Mouse (Mus musculus) kidney, postnatal 25 days (tissue): ENCODE data around the gene Omg.
A peak's percentile ranks its signal among the peaks of the same experiment; 100 is the strongest.

Experiments used
- DNase-seq, 2 experiments: peaks; one replicate each; pipeline ENCODE4 v3.0.0; 2021; ENCODE audit warnings: mixed read lengths in 2 of 2

Gene Omg

DNA sequence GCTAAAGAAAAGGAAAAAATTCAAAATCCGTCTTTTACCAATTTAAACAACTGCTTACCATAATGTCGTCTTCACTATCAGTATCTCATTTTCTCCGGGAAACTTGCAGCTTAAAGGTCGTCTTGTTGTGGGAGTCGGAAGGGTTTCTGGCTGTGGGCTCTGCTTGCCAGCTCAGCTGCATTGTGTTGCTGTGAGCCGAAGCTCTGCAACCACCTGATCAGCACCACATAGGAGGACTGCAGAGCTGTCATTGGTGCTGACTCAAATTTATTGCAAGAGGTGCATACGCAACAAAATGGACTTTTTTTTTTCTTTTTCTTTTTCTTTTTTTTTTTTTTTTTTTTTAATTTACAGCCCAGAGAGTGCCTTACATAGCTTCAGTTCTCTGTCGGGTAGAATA is at the start of gene Omg:
Omg (minus strand) TSS at position 240 of the 400 bp plus-strand sequence.
- DNase-seq, result no peak

DNA sequence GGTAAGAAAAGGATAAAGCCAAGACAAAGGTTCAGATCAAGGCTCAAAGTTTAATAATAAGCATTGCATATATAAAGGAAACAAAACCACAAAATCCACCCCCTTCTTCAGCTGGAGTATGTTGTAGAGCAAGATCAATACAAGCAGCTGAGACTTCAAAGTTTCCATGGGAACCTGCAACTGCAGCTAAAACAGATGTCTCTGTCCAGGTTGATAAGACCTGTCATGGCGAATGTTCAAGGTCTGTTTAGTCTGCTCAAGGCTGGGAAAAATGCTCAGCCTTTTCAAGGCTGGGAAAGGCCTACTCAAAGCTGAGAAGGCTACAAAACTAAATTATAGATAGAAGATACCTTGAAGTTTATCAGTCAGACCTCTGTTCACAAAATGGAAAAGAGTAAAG is 48.7 kb upstream of the Omg start:
- DNase-seq, result no peak

DNA sequence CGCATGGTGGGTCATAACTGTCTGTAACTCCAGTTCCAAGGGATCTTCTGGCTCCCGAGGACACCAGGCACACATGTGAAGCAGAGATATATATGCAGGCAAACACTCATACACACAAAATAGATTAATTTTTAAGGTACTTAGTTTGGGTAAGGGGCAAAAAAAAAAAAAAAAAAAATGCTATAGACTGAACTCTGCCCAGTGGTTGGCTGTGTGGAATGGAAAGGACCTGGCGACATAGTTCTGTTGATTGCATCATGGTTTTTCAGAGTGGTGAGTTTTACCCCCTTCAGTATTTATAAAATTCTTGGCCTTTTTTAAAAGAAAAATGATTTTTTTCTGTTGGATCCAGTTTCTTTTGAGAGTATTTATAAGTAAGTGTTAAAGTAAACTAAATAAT is 32.4 kb upstream of the Omg start:
- DNase-seq, result no peak

DNA sequence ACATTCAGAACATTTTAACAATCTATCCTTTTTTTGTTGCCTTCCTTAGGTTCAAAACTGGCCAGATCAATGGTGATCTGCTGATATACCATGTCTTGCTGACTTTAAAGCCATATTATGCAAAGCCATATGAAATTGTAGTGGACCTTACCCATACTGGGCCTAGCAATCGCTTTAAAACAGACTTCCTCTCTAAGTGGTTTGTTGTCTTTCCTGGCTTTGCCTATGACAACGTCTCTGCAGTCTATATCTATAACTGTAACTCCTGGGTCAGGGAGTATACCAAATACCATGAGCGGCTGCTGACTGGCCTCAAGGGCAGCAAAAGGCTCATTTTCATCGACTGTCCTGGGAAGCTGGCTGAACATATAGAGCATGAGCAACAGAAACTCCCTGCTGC is 31.7 kb upstream of the Omg start:
- no peak for DNase-seq

DNA sequence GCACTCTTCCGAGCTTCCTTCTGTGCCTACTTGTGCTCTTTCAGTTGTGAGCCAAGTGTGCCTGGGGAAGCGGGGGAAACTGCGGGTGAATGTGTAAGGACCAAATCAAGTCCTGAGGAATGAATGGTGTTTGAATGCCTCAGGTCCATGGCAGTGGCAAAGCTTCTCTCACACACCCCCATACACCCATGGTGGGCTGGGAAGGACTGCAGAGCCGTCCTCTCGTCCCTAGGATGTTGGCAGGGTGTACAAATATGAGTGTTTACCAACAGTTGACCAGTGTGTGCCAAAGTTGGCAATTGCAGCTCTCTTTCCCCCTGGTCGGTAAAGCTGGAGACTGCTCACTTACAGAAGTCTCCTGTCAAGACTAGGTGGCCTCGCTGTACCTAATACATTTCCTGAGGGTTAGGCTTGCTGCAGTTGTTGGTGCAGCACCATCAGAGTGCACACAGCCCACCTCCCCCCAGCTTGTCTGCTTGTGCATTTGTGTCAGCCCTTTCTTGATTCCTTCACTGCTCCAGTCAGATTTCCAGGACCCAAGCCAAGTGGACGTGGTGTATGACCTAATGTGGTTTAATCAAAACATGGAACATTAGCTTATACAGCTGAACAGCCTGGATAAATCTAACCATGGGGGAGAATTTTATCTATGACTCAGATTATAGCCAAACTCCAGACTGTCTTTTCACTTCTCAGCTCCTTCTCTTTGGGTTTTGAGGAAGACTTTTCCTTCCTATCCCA is 30.2 kb upstream of the Omg start:
- peak; percentile 34 to 40 for DNase-seq

DNA sequence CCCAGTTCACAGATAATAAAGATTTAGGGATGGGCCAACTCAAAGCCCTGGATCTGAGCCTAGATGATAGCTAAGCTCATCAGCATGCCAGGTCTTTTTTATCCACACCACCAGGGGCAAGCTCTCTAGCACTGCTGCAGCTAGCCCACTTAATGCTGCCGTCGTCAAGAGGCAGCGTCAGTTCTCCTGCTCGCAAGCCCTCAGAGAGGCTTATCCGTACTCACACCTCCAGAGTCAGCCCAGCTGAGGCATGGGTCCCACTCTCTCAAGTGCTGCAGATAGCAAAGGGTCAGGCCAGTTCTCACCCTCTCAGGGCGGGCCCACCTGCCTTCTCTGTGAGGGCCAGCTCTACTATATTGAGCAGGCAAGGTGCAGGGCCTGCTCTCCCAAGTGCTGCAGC is 29.4 kb upstream of the Omg start:
- DNase-seq, result peak in 1 of 2 experiments; percentile 30

DNA sequence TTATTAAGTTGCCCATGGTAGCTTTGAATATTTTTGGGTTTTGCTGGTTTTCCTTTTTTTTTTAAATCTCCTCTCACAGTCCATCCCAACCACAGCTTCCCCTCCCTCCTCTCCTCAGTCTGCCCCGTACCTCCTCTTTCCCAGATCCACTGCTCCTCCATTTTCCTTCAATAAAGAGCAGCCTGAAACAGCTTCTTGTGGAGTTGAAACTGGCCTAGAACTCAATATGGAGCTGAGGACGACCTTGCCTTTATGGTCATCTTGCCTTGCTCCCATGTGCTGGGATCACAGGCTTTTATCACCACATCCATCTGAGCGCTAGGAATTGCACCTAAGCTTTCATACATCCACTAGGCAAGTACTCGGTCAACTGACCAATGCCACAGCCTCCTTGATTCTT is 27.6 kb upstream of the Omg start:
- DNase-seq, result no peak

DNA sequence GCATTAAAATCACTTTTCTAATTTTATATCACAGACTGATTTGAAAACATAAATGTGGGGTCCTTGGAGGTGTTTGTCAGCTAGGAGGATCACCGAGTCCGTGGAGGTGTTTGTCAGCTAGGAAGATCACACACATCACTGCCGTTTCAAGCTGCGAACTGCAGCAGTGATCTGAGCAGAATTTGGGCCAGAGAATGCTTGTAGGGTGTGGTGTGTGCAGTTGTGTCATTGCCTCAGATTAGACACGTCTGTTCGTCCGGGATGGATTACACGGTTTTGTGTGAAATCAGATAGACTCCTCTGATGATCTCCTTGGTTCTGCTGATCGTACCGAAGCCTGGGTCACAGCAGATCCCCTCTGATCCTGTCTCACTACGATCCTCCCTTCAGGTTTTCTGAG is 26.9 kb upstream of the Omg start:
- no peak for DNase-seq

DNA sequence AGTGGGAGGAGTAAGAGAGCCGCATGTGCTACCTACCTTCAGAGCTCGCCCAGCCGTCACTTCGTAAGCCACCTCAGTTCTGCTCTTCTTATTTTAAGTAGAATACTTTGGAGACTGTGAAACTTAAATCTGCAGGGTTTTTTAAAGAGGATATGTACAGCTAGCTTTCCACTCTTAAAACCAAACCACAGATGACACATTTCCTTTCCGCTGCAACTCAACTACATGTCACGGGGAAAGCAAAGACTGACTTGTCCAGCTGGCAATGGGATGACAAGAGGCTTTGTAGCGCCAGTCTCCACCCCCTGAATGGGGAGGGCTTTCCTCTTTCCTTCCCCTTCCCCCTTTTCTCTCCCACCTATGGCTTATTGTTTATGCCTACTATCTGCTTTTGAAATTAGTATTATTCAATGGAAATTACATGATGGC is 26.5 kb upstream of the Omg start, which contains the start of the genes Evi2 and Evi2a:
Evi2 (minus strand) TSS at position 257 of the 429 bp plus-strand sequence.
Evi2a (minus strand) TSS at position 277 of the 429 bp plus-strand sequence.
- no peak for DNase-seq

DNA sequence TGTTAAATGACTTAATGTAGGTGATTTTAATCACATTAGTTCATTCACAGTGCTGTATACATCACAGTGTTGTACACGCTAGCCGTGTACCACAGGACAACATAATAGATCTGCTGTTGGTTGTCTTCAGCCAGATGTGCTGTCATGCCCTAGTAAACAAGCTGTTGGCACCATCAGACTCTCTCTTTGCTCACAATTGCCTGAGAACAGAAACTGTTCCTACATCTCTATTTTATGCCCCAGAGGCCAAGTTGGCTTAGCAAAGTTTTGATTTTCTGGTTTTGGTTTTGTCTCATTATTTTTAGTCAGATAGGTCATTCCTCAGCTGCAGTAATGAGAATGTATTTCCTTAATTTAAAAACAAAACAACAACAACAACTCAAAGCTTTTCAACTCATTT is 25.9 kb upstream of the Omg start:
- DNase-seq, result no peak

DNA sequence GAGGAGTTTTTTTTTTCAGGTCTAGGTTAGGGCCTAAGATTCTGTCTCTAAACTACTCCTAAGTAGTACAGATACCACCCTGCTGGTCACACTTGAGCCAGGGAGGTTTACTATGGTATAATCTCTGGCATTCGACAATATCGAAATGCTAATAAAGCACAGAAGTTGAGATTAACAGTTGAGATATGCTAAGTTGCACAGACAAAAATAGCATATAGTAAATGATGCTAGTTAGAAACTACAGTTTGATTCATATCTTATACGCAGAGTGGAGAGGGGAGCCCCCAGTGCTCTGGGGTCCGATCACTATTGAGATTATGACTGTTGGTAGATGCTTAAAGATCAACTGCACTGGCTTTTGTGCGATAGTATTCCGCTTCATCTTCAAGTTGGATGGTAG is 25.3 kb upstream of the Omg start:
- no peak for DNase-seq

DNA sequence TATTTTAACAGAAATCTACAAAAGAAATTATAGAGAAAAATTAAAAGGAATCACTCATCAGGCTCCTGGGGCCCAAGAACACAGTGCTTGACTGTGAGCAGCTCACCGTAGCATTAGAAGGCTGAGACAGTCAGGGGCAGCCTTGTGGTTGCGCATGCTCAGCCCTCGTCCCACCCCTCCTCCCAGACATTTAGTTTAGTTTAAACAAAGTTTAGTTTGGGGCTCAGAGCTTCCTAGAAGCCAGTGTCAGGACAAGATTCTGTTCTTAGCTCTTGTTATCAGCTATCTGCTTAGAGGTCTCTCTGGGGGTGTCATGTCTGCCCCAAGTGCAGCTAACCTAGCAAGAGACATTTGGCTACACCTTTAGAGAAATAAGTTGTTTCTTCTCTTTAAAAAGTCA is 24.7 kb upstream of the Omg start:
- no peak for DNase-seq

DNA sequence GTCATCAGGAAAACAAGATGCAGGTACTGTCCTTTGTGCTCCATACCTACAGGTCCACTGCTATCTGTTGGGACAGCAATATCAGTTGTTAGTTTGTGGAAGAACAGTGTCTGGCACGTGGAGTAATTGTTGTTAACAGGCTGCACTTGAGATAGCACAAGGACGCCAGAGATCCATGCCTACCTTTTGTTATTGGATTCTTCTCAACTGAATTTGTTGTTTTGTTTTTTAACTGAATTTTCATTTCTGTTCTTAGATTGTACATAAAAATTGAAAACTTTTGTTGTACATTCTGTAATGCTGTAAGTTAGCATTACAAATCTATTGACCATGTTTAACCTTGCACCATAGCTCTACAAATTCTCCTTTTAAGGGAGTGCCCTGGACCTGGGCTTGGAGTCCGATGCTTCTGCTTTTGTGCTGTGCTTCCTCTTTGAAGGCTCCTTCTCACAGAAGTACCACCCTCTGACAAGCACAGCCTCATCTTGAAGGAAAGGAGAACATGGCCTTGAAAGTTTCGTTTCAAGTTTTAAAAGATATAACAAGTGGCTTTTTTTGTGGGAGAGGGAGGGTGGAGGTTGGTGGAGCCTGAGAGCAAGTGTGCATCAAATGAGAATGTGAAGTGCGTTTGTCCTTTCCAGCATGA is 24.0 kb upstream of the Omg start:
- DNase-seq, result no peak

DNA sequence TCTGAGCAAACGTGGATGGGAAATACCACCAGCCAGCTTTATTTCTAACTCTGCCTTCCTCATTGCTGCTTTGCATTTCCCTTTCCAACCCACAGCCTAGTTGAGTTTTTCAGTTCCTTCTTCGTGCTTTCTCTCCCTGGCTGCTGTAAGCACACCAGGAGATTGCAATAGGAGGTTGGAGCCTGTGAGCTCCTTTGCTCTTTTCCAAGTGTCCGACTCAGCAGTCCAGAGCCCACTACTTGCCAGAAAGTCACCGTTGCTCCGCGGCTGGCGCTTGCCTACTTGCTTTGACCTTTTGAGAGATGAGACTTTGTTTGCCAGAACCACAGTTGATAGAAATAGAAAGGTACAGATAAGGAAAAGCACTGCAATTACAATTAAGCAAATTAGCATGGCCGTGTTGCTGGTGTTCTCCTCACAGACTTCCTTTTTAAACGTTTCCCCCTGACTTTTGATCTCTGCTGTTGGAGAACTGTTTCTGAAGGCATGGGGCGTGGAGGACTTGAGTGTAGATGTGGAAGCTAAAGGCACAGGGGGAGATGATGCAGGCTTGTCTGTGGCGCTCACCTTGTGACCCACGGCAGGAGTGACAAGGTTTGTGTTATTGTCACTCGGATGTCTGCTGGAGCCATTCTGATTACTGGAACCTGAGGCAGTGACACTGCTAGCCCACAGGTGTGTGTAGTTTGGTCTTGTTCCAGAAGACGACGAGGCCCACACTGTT is 23.3 kb upstream of the Omg start:
- DNase-seq, result peak; percentile 54 to 60

DNA sequence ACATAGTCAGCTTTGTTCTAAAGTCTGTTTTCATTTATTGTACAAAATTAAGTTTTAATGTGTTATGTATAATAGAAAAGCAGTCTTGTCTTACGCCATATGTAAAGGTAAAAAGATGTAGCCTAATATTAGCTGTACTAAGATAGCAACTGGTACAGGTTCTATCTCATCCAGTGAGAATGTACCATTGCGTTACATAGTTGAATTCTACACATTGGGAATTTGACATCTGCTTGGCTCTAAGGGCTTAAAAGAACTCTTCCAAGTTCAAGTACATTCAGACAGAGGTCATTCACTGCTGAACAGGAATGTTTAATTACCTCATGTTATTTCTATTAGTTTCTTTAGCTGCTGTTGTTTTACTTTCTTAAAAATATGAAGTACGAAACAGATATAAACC is 22.7 kb upstream of the Omg start:
- no peak for DNase-seq

DNA sequence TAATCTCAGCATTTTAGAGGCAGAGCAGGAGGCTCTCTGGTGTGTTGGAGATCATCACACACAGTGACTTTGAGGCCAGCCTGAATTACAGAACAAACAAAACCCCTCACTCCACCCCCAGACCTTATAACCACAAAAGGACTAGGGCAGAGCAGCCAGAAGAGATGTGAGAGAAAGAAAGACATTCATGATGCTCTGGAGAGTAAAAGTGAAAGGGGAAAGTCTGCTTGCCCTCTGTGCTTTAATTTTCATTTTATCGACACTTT is 20.4 kb upstream of the Omg start:
- DNase-seq, result no peak

DNA sequence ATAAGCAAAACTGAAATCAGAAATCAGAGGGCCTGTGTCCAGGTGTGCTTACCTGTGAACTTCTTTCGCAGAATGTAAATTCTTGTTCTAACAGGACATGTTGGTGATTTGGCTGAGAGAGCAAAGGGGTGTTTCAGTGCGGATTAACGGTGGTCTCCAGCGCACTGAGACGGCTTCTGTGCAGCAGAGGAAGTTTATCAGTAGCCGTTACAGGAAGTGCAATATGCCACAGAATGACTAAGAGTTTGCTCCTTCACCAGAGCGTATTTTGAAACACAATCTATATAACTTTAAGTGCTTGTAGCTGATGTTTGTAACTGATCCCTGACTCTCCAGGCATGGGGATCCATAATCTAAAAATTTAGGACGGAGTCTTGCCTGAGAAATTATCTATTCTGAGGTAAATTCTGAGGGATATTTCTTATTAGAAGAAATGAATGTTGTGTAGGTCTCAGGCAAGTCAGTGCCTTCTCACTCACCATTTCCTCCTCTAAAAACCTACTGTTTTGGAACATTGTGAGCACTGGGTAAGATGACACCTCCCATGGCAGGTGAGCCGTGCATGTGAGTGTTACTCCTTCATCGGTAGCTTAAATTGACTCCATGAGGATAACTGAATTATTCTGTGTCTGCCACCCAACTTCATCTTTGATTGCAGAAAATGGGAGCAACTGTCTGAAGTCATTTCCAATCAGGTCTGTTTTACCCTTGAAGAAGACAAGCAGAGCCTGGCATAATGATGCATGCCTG is 19.9 kb upstream of the Omg start, which contains the start of gene Evi2b:
Evi2b (minus strand) TSS at position 203 of the 750 bp plus-strand sequence.
- DNase-seq, result no peak

DNA sequence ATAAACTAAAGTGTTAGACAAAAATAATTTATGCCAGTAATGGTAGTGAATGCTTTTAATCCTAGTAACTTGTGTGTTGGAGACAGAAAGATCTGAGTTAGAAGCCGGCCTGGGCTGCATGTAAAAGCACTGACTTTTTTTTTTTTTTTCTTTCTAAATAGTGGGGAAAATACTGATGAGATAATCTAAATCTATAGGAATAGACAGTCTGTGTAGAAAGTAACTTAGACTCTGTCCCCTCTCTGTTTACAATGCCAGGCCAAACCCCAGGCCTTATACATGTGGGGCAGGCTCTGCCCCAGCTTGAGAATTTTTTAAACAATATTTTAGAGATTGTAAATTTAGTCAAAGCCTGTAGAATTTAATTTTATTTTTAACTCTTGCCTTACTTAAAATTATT is 19.1 kb upstream of the Omg start:
- DNase-seq, result no peak

DNA sequence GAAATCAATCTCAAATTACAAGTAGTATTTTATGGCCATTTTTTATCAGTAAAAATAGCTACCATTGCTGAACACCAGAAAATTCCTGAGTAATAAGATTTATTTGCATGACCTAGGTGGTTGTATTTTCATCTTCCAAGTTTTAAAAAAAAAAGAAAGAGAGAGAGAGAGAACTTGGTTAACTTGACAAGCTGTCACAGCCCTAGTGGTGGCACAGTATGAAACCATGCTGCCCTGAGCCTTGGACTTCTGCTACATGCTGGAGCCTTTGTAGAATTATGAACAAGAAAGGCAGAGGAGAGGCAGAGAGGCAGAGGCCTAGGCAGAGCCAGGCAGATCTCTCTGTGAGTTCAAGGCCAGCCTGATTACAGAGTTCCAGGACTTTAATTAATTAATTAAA is 18.0 kb upstream of the Omg start:
- no peak for DNase-seq

DNA sequence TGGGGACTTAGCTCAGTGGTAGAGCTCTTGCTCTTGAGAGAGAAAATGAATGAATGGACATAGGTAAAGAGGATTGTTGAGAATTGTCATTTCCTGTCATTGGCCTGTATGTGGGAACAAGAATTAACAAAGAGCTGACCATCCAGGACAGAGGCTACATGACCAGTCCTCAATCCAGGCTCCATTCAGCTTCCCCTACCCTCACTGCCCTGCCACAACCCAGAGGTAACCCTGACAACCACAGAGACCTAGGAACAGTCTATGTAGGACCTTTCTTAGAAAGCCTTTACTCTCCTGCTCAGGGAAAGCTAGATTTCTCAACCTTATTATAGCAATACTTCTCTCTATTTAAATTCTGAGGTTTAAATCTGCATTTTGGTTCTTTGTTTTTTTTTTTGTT is 16.9 kb upstream of the Omg start:
- no peak for DNase-seq

DNA sequence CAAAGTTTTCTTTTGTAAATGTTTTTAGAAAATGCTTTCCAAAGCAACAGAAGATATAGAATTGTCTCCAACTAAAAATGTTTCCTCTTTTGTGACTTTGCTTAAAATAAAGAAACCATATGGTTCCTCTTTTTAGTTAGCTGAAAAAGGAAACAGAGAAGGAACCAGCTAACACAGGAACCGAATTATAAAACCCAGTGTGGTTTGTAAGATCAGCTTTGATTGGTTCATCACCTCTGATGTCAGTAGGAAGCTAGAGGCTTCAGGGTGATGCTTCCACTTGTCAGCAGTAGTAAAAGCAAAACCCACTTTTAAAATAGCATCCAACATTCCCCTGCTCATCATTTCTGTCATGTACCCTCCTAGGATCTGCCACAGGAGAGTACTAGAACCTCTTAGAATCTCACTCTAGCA is 16.0 kb upstream of the Omg start:
- DNase-seq, result no peak

DNA sequence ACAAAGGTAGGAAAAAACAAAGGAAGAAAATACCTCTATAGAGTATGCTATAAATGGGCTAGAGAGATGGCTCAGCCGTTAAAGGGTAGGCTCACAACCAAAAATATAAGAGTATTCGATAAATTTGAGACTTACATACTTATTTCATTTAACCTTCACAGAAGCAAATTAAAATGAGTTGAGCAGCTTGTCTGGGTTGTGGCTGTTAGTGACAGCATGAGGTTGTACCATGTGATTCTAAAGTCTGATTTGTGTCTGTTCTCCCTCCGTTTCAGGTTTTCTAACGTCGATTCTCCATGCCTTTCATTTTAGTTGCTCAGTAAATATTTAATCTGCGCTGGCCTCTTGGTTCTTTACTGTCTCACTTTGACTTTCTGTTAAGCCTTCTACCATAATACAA is 15.4 kb upstream of the Omg start:
- no peak for DNase-seq

DNA sequence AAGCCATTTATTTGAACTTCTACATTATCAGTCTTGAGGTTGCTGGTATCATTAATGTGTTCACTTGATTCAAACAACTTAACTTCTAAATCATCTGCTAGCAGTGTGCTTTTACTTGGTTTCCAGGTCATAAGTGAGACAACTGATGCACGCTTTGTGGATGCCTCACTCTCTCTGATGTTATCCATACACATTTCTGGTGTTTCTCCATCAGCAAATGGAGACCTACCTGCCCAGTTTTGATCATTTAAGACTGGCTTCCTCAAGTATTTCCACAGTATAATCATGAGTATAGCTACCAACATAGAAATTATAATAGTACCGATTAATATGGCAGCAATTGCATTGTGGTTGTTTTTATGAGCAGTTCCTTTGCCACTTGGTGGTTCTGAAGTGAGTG is 11.9 kb upstream of the Omg start:
- DNase-seq, result no peak
